Mouse (Mus musculus) frontal cortex, adult 2 months (tissue): ENCODE measurements around the gene Mep1a. TPM values are rescaled to one million over a fixed set of nuclear protein-coding genes. Genes with fewer than 3 reads are reported as not detected.
"Not testable (repeated sequence)": the region's sequence is repeated elsewhere in the genome, so short reads cannot be mapped to it uniquely, and the experiment has no call there.

Experiments
- DNase-seq, 2 experiments: peaks; one replicate each; pipeline ENCODE4 v3.0.0; 2022; ENCODE audit warnings: low spot score in 1 of 2; ENCODE audit errors: extremely low spot score in 1 of 2
- polyA plus RNA-seq: library from polyadenylated mRNA; depleted of rRNA; stranded (reverse); fragments of >200 nt; gene quantifications from 2 replicates; pipeline ENCODE4 v1.2.3, GENCODE M21; 2012; rRNA removed

Gene Mep1a
- 0.06 and 0.08 TPM in 2 replicates for polyA plus RNA-seq

DNA sequence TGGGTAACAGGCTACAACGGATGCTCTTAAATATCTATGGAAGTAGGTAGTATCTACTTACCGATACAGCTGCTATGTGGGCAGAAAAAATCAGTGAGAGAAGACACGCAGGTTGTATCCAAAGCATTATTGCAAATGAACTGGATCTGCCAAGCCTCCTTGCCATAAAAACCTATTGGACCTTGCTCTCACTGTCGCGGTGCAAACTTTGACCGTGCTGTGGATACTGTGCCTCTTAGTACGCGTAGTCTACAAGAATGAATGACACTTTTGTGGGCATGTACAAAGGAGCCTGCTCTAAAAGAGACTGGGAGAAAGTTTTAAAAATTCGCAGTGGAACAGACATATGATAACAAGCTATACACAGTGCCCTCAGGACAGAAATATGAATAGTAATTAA is at the start of gene Mep1a:
TSS of gene Mep1a (minus strand) at position 221 of the 400 bp plus-strand sequence.
- DNase-seq = no peak

DNA sequence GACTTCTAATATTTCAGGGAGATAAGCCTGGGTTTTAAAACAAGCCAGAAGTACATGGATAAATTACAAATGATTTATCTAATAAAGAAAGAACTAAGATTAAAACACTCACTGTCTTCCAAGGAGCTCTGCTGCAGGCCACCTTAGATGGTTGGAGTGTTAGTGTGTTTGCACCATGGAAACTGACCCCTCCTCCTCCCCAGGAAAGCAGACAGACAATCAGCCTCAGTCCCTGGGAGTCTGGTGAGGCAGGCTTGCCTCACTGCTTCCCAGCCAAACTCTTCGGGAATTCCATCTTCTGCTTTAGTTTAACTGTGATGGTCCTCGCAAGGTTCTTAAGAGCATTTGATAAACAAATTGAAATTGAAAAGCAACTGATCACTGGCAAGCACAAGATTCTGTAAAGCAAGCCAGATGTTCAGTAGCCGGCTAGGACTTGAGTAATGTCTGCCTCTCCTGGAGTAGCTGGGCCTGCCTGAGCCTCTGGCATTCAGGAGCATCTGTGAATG is 48.6 kb upstream of the Mep1a start:
- DNase-seq = no peak

DNA sequence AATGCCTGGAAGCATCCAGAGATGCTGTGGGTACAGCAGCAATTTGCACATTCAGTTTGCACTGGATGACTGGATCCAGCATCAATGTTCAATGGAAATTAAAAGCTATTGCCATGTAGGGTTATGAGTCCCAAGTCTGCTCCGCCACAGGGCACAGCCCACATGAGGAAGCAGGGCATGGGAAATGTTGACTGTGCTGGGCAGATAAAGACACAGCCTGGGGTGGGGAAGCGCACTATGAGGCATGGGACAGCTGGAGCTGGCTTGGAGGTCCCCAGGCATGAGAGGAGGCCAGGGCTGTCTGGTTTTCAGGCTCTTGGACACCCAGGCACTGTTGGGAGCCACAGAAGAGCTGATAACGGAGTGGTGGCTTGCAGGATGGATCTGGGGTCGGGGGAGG is 41.4 kb upstream of the Mep1a start:
- no peak for DNase-seq

DNA sequence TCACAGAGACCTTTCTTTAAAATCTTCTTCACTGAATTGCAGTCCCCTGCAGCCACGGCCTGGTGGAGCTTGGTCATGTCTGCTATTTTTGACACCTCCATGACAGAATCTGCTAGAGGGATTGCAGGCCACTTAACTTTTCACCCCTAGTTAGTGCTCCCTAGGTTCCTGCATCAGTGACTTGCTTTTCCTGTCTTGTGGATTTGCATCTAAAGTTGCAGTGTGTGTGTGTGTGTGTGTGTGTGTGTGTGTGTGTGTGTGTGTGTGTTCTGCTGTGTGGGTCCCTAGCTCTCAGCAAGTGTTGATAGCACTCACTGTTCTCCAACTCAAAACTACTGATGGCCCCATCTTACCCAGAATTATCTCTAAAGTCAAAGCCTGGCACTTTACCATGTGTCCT is 40.9 kb upstream of the Mep1a start, which contains the start of gene Ankrd66:
TSS of gene Ankrd66 (minus strand) at position 101 of the 400 bp plus-strand sequence.
- DNase-seq = no peak

- no peak for DNase-seq
Measured at GRCm38 (mm10) chr17:43538767-43539166, 36.2 kb upstream of the Mep1a start.

GRCm38 (mm10) chr17:43536841-43537240 is 34.2 kb upstream of the Mep1a start:
- DNase-seq = not testable (repeated sequence)

DNA sequence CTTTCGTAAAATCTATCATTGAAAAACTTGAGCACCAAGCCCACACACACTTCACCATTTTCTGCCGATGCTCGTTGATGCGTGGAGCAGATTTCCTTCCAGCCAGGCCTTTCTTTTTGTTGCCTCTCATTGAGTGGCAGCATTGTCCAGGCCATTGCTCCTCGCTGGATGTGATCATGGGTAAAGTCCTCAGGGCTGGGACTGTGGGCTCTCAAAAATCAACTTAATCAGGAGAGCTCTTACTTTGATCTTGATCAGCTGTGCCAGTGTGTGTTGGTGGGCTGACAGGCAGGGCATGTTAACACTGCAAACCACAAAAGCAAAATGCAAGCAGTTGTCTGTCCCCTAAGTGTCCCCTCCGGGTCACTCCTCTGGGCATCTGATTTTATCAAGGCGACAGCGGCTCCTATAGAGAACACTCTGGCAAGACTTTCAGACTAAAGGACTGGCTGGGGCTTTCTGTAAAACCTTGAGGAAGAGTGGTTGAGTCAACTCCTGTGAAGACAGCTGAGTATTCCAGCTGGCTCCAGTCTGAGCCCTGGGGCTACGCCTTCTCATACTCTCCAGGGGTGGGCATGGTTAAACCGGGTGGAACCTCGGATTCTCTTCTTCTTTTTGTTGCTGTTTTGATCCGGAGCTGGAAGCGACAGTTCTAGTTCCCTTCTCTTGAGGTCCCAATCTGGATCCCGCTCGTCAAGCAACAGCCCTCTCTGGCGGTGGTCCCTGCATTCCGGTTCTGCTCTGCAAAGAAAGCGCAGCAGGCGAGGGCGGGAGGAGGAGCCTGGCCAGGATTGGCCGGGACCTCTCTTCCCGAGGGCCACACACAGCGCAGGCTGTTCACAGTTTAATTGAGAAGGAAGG is 32.0 kb upstream of the Mep1a start:
- peak in 1 of 2 experiments; percentile 17 for DNase-seq

- no peak for DNase-seq
Measured at GRCm38 (mm10) chr17:43531192-43531591, 28.6 kb upstream of the Mep1a start.

DNA sequence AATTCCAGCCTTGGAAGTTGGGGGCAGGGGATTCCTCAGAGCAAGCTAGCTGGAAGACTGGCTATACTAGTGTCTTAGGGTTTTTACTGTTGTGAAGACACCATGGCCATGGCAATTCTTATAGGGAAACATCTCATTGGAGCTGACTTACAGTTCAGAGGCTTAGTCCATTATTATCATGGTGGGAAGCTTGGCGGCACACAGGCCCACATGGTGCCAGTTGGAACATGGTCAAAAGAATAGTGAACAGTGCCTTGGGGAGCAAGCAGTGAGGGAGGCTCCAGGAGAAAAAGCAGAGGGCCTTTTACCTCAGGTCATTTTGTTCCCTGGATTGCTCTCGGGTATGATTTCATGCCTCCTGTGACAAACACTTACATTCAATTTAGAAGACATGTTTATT is 27.9 kb upstream of the Mep1a start:
- DNase-seq = peak in 1 of 2 experiments; percentile 10

- DNase-seq = no peak
Measured at GRCm38 (mm10) chr17:43520166-43520565, 17.6 kb upstream of the Mep1a start.

- peak; percentile 9 to 82 for DNase-seq
Measured at GRCm38 (mm10) chr17:43518644-43519409, 16.2 kb upstream of the Mep1a start.

DNA sequence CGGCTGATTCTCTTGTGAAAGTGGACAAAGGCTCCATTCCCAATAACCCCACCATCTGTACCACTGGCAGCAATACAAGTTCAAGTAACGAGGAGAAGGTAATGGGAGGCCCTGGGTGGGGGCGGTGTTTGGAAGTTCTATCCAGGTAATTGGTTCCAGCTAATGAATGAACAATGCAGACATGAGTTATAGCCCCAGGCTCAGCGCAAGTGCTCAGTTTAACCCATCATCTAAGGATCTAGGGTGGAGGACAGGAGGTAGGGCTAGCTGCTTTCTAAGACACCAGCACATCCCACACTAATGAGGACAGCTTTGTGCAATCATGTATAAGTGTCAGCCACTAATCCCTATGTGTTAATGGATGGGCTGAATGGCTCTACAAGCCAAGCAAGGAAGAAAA is 8.2 kb upstream of the Mep1a start:
- DNase-seq = no peak

GRCm38 (mm10) chr17:43504594-43504934 is 2.0 kb upstream of the Mep1a start:
- DNase-seq = no peak

DNA sequence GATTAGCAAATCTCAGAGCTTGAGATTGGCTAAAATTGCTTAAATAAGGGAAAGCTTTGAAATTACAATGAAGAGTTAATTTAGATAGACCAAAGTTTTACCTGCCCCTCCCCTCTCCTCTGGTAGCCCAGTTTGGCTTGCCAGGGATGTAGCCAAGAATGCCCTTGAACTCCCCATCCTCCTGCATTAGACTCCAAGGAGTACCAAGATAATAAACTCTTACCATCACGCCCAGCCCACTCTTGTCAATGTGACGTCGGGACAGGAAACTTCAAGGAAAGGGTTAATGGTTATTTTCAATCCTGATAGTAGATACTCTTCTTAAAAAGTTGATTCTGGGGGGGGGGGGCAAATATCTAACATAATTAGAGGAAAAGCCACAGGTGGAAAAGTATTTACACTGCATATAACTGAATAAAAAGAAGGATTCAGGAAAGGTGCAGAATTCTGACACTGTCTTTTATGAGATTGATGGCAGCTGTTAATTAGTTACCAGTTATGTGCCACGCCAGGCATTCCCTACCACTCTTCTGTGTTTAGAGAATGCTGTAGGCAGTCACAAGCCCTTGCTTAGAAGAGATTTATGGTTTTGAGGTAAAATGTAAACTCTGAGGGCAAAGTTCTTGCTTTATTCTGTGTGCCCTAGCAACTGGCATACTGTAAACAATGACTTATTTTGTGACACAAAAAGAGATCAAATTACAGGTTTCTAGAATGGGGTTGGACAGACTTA is 1.4 kb upstream of the Mep1a start:
- DNase-seq = no peak

GRCm38 (mm10) chr17:43501631-43502030 is 981 bp downstream of the Mep1a start:
- no peak for DNase-seq

GRCm38 (mm10) chr17:43501223-43501622 is 1.4 kb downstream of the Mep1a start:
- DNase-seq = no peak

DNA sequence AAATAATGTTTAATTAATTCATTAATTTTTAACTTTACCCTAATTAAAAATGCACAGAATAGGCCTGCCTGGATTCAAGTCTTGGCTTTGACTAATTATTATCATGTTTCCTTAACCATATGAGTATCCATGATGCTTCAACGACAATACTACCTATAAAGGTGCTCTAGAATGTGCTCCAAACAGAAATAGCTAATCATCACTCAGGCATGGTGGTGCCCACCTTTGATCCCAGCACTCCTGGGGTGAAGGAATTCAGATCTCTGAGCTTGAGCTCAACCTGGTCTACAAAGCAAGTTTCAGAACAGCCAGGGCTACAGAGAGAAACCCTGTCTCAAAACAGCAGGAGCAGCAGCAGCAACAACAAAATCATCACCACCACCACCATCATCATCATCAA is 2.1 kb downstream of the Mep1a start:
- no peak for DNase-seq

DNA sequence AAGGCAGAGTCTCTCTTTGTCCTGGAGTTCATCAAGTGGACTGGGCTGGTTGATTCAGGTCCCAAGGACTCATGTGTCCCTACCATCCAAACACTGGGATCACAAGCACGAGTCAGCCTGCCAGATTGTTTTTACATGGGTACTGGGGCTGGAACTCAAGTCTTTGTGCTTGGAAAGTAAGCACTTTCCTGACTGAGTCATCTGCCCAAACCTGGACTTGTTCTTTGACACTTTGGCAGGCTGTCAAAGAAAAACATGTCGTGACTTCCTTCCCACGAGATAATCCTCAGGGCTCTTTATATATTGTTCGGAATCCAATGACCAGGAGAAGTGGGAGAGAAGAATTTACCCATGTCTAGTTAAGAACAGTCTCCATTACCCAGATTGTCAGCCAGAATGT is 5.1 kb downstream of the Mep1a start:
- no peak for DNase-seq

GRCm38 (mm10) chr17:43495502-43495901 is 7.1 kb downstream of the Mep1a start:
- no peak for DNase-seq

- DNase-seq = not testable (repeated sequence)
Measured at GRCm38 (mm10) chr17:43490371-43490770, 12.2 kb downstream of the Mep1a start.
